Comparison of ENCODE assay signal across 21 mouse cellular contexts in genomic region chr2:72441010-72441409, GRCm38 (mm10). TPM values are rescaled to one million over a fixed set of nuclear protein-coding genes. Genes with fewer than 3 reads are reported as not detected.
DNase-seq lines count a peak whose midpoint lies in the region; ATAC-seq and TF ChIP-seq lines count a peak whose summit lies in the region.
"Had no signal": no experiment of that assay in that cellular context is flagged by ENCODE, and none has a peak within 500 bp of the region (broad histone marks: within the 10 kb centered on the region; RNA-seq: fewer than 3 reads in every experiment).

No protein-coding gene starts in this region.

- peaks cover 14% of the 10 kb centered on the region for H3K4me1 ChIP-seq in forebrain, embryonic 15.5 days
- H3K4me1 ChIP-seq in forebrain, embryonic 11.5 days (replicated peaks; ENCODE audit: control insufficient read depth, insufficient read depth, low read length), result no peaks in the 10 kb centered on the region
- peaks cover 5% of the 10 kb centered on the region; the same call in 1 of the 2 replicates for H3K4me1 ChIP-seq in neural tube, embryonic 13.5 days (replicated peaks)
- H3K4me1 ChIP-seq in neural tube, embryonic 15.5 days, result no peaks in the 10 kb centered on the region
- H3K4me1 ChIP-seq in forebrain, embryonic 16.5 days (replicated peaks; ENCODE audit: control insufficient read depth, insufficient read depth, low read length), result peaks cover 5% of the 10 kb centered on the region
- peaks cover 3% of the 10 kb centered on the region for H3K4me1 ChIP-seq in olfactory bulb, adult 2 months (ENCODE audit: control insufficient read depth, insufficient read depth, low read length)
- H3K4me1 ChIP-seq: heart, embryonic 10.5 days; limb, embryonic 12.5 days; liver, embryonic 12.5 days had no signal

- no peak for TF ChIP-seq POLR2A in olfactory bulb, adult 2 months (IDR thresholded peaks at IDR 0.05; ENCODE audit: insufficient read depth, low read depth, low read length)

- peak; percentile 82 for ATAC-seq in forebrain, embryonic 15.5 days (replicated peaks)
- no peak for ATAC-seq in forebrain, embryonic 11.5 days (replicated peaks; ENCODE audit: low FRiP score)
- peak; percentile 40 for ATAC-seq in neural tube, embryonic 13.5 days (ENCODE audit: low read depth)
- ATAC-seq in neural tube, embryonic 15.5 days (ENCODE audit: low FRiP score), result no peak
- ATAC-seq in forebrain, embryonic 16.5 days, result peak; percentile 89
- ATAC-seq: intestine, embryonic 16.5 days; liver, embryonic 12.5 days had no signal

- H3K27me3 ChIP-seq in forebrain, embryonic 15.5 days, result no peaks in the 10 kb centered on the region
- H3K27me3 ChIP-seq in forebrain, embryonic 11.5 days (ENCODE audit: control insufficient read depth, insufficient read depth, low read length), result no peaks in the 10 kb centered on the region
- no peaks in the 10 kb centered on the region for H3K27me3 ChIP-seq in neural tube, embryonic 13.5 days
- no peaks in the 10 kb centered on the region for H3K27me3 ChIP-seq in neural tube, embryonic 15.5 days (replicated peaks)
- 0 out of 2 replicates have a peak, but pooled peaks cover 3% of the 10 kb centered on the region for H3K27me3 ChIP-seq in forebrain, embryonic 16.5 days (replicated peaks; ENCODE audit: control insufficient read depth, insufficient read depth, low read length)
- H3K27me3 ChIP-seq: CH12.LX; kidney, embryonic 15.5 days; limb, embryonic 12.5 days; liver, embryonic 12.5 days; megakaryocyte, embryonic 14.5 days had no signal

- no peak overlapping the region for H3K9ac ChIP-seq in forebrain, embryonic 15.5 days (replicated peaks)
- H3K9ac ChIP-seq in forebrain, embryonic 11.5 days (ENCODE audit: low read length), result no peak overlapping the region
- no peak overlapping the region for H3K9ac ChIP-seq in neural tube, embryonic 13.5 days
- H3K9ac ChIP-seq in neural tube, embryonic 15.5 days (replicated peaks), result no peak overlapping the region
- no peak overlapping the region for H3K9ac ChIP-seq in forebrain, embryonic 16.5 days (replicated peaks; ENCODE audit: low read depth, low read length)
- H3K9ac ChIP-seq: hindbrain, embryonic 14.5 days; kidney, embryonic 15.5 days; limb, embryonic 12.5 days; liver, embryonic 12.5 days had no signal

- DNase-seq in forebrain, embryonic 11.5 days (ENCODE audit: low spot score), result no peak
- no peak for DNase-seq in embryo, embryonic 10 days (ENCODE audit: low spot score)
- DNase-seq: embryo, embryonic 11 days; kidney, postnatal 4 days; layer of hippocampus, adult 9-11 months; lung, adult 2 months; thymus, postnatal 4 days had no signal

- peak overlapping the region; percentile 52; the same call in 1 of the 2 replicates for H3K27ac ChIP-seq in forebrain, embryonic 15.5 days (replicated peaks)
- no peak overlapping the region for H3K27ac ChIP-seq in forebrain, embryonic 11.5 days (ENCODE audit: low read depth, low read length)
- H3K27ac ChIP-seq in neural tube, embryonic 13.5 days (replicated peaks), result no peak overlapping the region
- H3K27ac ChIP-seq in neural tube, embryonic 15.5 days (replicated peaks), result no peak overlapping the region
- H3K27ac ChIP-seq in forebrain, embryonic 16.5 days (ENCODE audit: low read length), result peak overlapping the region; percentile 27; the same call in 1 of the 2 replicates
- H3K27ac ChIP-seq in olfactory bulb, adult 2 months (ENCODE audit: insufficient read depth, low read depth, low read length), result no peak overlapping the region
- H3K27ac ChIP-seq: heart, embryonic 10.5 days; hindbrain, embryonic 14.5 days; kidney, embryonic 15.5 days; left cerebral cortex, adult 2 months; limb, embryonic 12.5 days; liver, embryonic 12.5 days had no signal

- no peak for TF ChIP-seq CTCF in olfactory bulb, adult 2 months (IDR thresholded peaks at IDR 0.05; ENCODE audit: insufficient read depth, low read depth, low read length)

- no peak overlapping the region for H3K4me3 ChIP-seq in forebrain, embryonic 15.5 days
- H3K4me3 ChIP-seq in forebrain, embryonic 11.5 days (ENCODE audit: low read depth, low read length), result no peak overlapping the region
- H3K4me3 ChIP-seq in neural tube, embryonic 13.5 days, result no peak overlapping the region
- no peak overlapping the region for H3K4me3 ChIP-seq in neural tube, embryonic 15.5 days (replicated peaks)
- no peak overlapping the region for H3K4me3 ChIP-seq in forebrain, embryonic 16.5 days (replicated peaks; ENCODE audit: low read length)
- H3K4me3 ChIP-seq in olfactory bulb, adult 2 months (ENCODE audit: insufficient read depth, low read depth, low read length), result 0 out of 2 replicates have a peak overlapping the region, but pooled peaks have one; percentile 2
- H3K4me3 ChIP-seq: heart, embryonic 10.5 days; kidney, embryonic 15.5 days; left cerebral cortex, adult 2 months; limb, embryonic 12.5 days; liver, embryonic 12.5 days; megakaryocyte, embryonic 14.5 days had no signal

- WGBS in forebrain, embryonic 15.5 days, result 51% methylated on average over 9 of the region's 9 CpGs
- WGBS in forebrain, embryonic 11.5 days, result 92% methylated on average over 9 of the region's 9 CpGs
- WGBS in neural tube, embryonic 13.5 days, result 51% methylated on average over 9 of the region's 9 CpGs
- 46% methylated on average over 9 of the region's 9 CpGs for WGBS in neural tube, embryonic 15.5 days
- WGBS in forebrain, embryonic 16.5 days, result 53% methylated on average over 9 of the region's 9 CpGs
- 42% methylated on average over 9 of the region's 9 CpGs for WGBS in olfactory bulb, adult 2 months

- H3K9me3 ChIP-seq in forebrain, embryonic 15.5 days, result no peaks in the 10 kb centered on the region
- no peaks in the 10 kb centered on the region for H3K9me3 ChIP-seq in forebrain, embryonic 11.5 days (ENCODE audit: control insufficient read depth, low read length)
- H3K9me3 ChIP-seq in neural tube, embryonic 13.5 days, result no peaks in the 10 kb centered on the region
- no peaks in the 10 kb centered on the region for H3K9me3 ChIP-seq in neural tube, embryonic 15.5 days (replicated peaks)
- no peaks in the 10 kb centered on the region for H3K9me3 ChIP-seq in forebrain, embryonic 16.5 days (ENCODE audit: control insufficient read depth, low read length)
- H3K9me3 ChIP-seq: heart, embryonic 10.5 days; kidney, embryonic 15.5 days; limb, embryonic 12.5 days; liver, embryonic 12.5 days; megakaryocyte, embryonic 14.5 days had no signal

- H3K4me2 ChIP-seq in forebrain, embryonic 15.5 days (replicated peaks), result no peak overlapping the region
- H3K4me2 ChIP-seq in forebrain, embryonic 11.5 days (ENCODE audit: low read depth, low read length, severe bottlenecking), result no peak overlapping the region
- H3K4me2 ChIP-seq in neural tube, embryonic 13.5 days, result no peak overlapping the region
- H3K4me2 ChIP-seq in neural tube, embryonic 15.5 days, result no peak overlapping the region
- H3K4me2 ChIP-seq in forebrain, embryonic 16.5 days (ENCODE audit: low read length), result no peak overlapping the region
- H3K4me2 ChIP-seq: hindbrain, embryonic 14.5 days; kidney, embryonic 15.5 days; limb, embryonic 12.5 days; liver, embryonic 12.5 days had no signal

- no peaks in the 10 kb centered on the region for H3K36me3 ChIP-seq in forebrain, embryonic 15.5 days
- no peaks in the 10 kb centered on the region for H3K36me3 ChIP-seq in forebrain, embryonic 11.5 days (ENCODE audit: control insufficient read depth, insufficient read depth, low read length)
- H3K36me3 ChIP-seq in neural tube, embryonic 13.5 days, result no peaks in the 10 kb centered on the region
- no peaks in the 10 kb centered on the region for H3K36me3 ChIP-seq in neural tube, embryonic 15.5 days
- H3K36me3 ChIP-seq in forebrain, embryonic 16.5 days (ENCODE audit: control insufficient read depth, insufficient read depth), result no peaks in the 10 kb centered on the region

RNA-seq across cellular contexts. Expression of gene Cdca7, which starts 34.9 kb away (rescaled TPM):
- polyA plus RNA-seq in forebrain, embryonic 15.5 days (2015; fragmentation: Nextera tagmentation; extraction: Ambion mirVana), result 122 and 125 TPM in 2 replicates
- 255 and 266 TPM in 2 replicates for polyA plus RNA-seq in forebrain, embryonic 11.5 days (2014; fragmentation: Nextera tagmentation; extraction: Ambion mirVana)
- 24.6 and 36.4 TPM in 2 replicates for polyA plus RNA-seq in neural tube, embryonic 13.5 days (2015; fragmentation: Nextera tagmentation; extraction: Ambion mirVana)
- polyA plus RNA-seq in neural tube, embryonic 15.5 days (2015; fragmentation: Nextera tagmentation; extraction: Ambion mirVana), result 14.0 and 57.1 TPM in 2 replicates
- 98.8 and 109 TPM in 2 replicates for polyA plus RNA-seq in forebrain, embryonic 16.5 days (2015; fragmentation: Nextera tagmentation; extraction: Ambion mirVana)
- 382 TPM in 1 of 2 replicates, not detected in the other for polyA plus RNA-seq in olfactory bulb, adult 2 months (2012; ENCODE audit: insufficient read depth, insufficient read length, low replicate concordance, missing spikeins)

Comparison
In these comparisons a context has a peak if more than half of its experiments do, and no peak if none do; other contexts are left out.
1. ATAC-seq: peak in forebrain, embryonic 15.5 days (single experiment), neural tube, embryonic 13.5 days (single experiment) and forebrain, embryonic 16.5 days (single experiment); none in forebrain, embryonic 11.5 days (single experiment) and neural tube, embryonic 15.5 days (single experiment).
2. H3K27ac ChIP-seq: peak in forebrain, embryonic 15.5 days (single experiment) and forebrain, embryonic 16.5 days (single experiment); none in forebrain, embryonic 11.5 days (single experiment), neural tube, embryonic 13.5 days (single experiment), neural tube, embryonic 15.5 days (single experiment) and olfactory bulb, adult 2 months (single experiment).